Mouse (Mus musculus) forebrain, embryonic 14.5 days (tissue): ENCODE results near the gene Homer2. TPM values are rescaled to one million over a fixed set of nuclear protein-coding genes. Genes with fewer than 3 reads are reported as not detected.

Experiments used
- ATAC-seq: fragments of 200-750 bp; cut with Nextera tagmentation; 2 replicates; pipeline ENCODE4 v1.8.0; 2017; ENCODE audit warnings: mild to moderate bottlenecking, moderate library complexity
- DNase-seq: peaks from one replicate; pipeline ENCODE4 v3.0.0-alpha.2; 2015; ENCODE audit warnings: low spot score
- H3K27ac ChIP-seq: fragments of 300-500 bp; sonication (generic); 2 replicates; pipeline ENCODE4 v1.5.1; 2014; ENCODE audit warnings: low read depth, mild to moderate bottlenecking, control low read depth, low read length, moderate library complexity
- H3K27me3 ChIP-seq: fragments of 300-500 bp; sonication (generic); replicated peaks from 2 replicates; pipeline ENCODE4 v1.6.1; 2014; ENCODE audit warnings: low read length, control low read depth, mixed read lengths; ENCODE audit not compliant: control insufficient read depth, insufficient read depth
- H3K36me3 ChIP-seq: fragments of 300-500 bp; sonication (generic); 2 replicates; pipeline ENCODE4 v1.6.1; 2014; ENCODE audit warnings: low read length, control low read depth; ENCODE audit not compliant: control insufficient read depth, insufficient read depth
- H3K4me1 ChIP-seq: fragments of 300-500 bp; sonication (generic); 2 replicates; pipeline ENCODE4 v1.6.1; 2014; ENCODE audit warnings: antibody characterized with exemption, low read length, control low read depth; ENCODE audit not compliant: control insufficient read depth, insufficient read depth
- H3K4me2 ChIP-seq: fragments of 300-500 bp; sonication (generic); 2 replicates; pipeline ENCODE4 v1.6.1; 2014; ENCODE audit warnings: mild to moderate bottlenecking, control low read depth, low read length
- H3K4me3 ChIP-seq: fragments of 300-500 bp; sonication (generic); 2 replicates; pipeline ENCODE4 v1.5.1; 2014; ENCODE audit warnings: low read depth, low read length, control low read depth
- H3K9ac ChIP-seq: fragments of 300-500 bp; sonication (generic); 2 replicates; pipeline ENCODE4 v1.6.1; 2014; ENCODE audit warnings: mild to moderate bottlenecking, low read length, control low read depth, moderate library complexity
- H3K9me3 ChIP-seq: fragments of 300-500 bp; sonication (generic); replicated peaks from 2 replicates; pipeline ENCODE4 v1.6.1; 2016; ENCODE audit warnings: low read length, control low read depth, mixed read lengths; ENCODE audit not compliant: control insufficient read depth
- WGBS: fragments of 180-500 bp; shearing (Covaris S2); extraction: QIAGEN DNeasy Blood & Tissue Kit; methylation state at CpG from one replicate; pipeline ENCODE4 v1.1.7; 2014; 5-methylcytosine and 5-hydroxymethylcytosine counted together
- polyA plus RNA-seq: library from polyadenylated mRNA; unstranded; fragments of >200 nt; fragmentation: Nextera tagmentation; extraction: Ambion mirVana; gene quantifications from 2 replicates; pipeline ENCODE4 v1.2.1, GENCODE M21; 2014

The Homer2 gene
- polyA plus RNA-seq, 1 experiment from 2014 or later, result 16.6 TPM

GRCm38 (mm10) chr7:81596086-81596485, 111.2 kb downstream of the Homer2 start:
- no peak overlapping the region for H3K4me2 ChIP-seq
- H3K27ac ChIP-seq, result no peak overlapping the region
- H3K36me3 ChIP-seq, result peaks cover 71% of the 10 kb centered on the region
- no peaks in the 10 kb centered on the region for H3K4me1 ChIP-seq
- H3K27me3 ChIP-seq, result no peaks in the 10 kb centered on the region
- no peak overlapping the region for H3K4me3 ChIP-seq
- ATAC-seq, result no peak
- no peak for DNase-seq
- 89% methylated on average over 6 of the region's 6 CpGs for WGBS
- H3K9ac ChIP-seq, result no peak overlapping the region
- H3K9me3 ChIP-seq, result no peaks in the 10 kb centered on the region

- Histone ChIP-seq H3K4me2 (no peak overlapping the region), H3K4me3 (no peak overlapping the region), H3K9ac (no peak overlapping the region), H3K27ac (no peak overlapping the region), H3K27me3 (no peaks in the 10 kb centered on the region), H3K36me3 (peaks cover 81% of the 10 kb centered on the region), H3K4me1 (no peaks in the 10 kb centered on the region), H3K9me3 (no peaks in the 10 kb centered on the region)
- 90% methylated on average over 5 of the region's 5 CpGs for WGBS
- ATAC-seq (no peak), DNase-seq (no peak)
Measured at GRCm38 (mm10) chr7:81595056-81595455, 112.3 kb downstream of the Homer2 start.

- no peak overlapping the region for H3K27ac ChIP-seq
Measured at GRCm38 (mm10) chr7:81593387-81593786, 113.9 kb downstream of the Homer2 start.

GRCm38 (mm10) chr7:81592686-81593085, 114.6 kb downstream of the Homer2 start:
- Histone ChIP-seq H3K9me3 (no peaks in the 10 kb centered on the region), H3K9ac (no peak overlapping the region), H3K27me3 (no peaks in the 10 kb centered on the region), H3K4me1 (no peaks in the 10 kb centered on the region), H3K36me3 (peaks cover 79% of the 10 kb centered on the region), H3K4me3 (no peak overlapping the region), H3K4me2 (no peak overlapping the region), H3K27ac (no peak overlapping the region)
- WGBS, result 90% methylated on average over 9 of the region's 9 CpGs
- ATAC-seq, result no peak
- no peak for DNase-seq

More at GRCm38 (mm10) chr7:81593387-81593786, 113.9 kb downstream of the Homer2 start:
- no peaks in the 10 kb centered on the region for H3K9me3 ChIP-seq
- no peak for ATAC-seq
- H3K4me2 ChIP-seq, result no peak overlapping the region
- H3K4me3 ChIP-seq, result no peak overlapping the region
- no peaks in the 10 kb centered on the region for H3K4me1 ChIP-seq
- no peak overlapping the region for H3K9ac ChIP-seq
- H3K36me3 ChIP-seq, result peaks cover 84% of the 10 kb centered on the region
- no peak for DNase-seq
- no peaks in the 10 kb centered on the region for H3K27me3 ChIP-seq
- 92% methylated on average over 8 of the region's 8 CpGs for WGBS

GRCm38 (mm10) chr7:81587238-81587637, 120.1 kb downstream of the Homer2 start:
- no peaks in the 10 kb centered on the region for H3K27me3 ChIP-seq
- H3K9ac ChIP-seq, result no peak overlapping the region
- DNase-seq, result no peak
- WGBS, result 91% methylated on average over 4 of the region's 4 CpGs
- H3K4me2 ChIP-seq, result no peak overlapping the region
- H3K9me3 ChIP-seq, result no peaks in the 10 kb centered on the region
- no peaks in the 10 kb centered on the region for H3K4me1 ChIP-seq
- no peak overlapping the region for H3K4me3 ChIP-seq
- no peak for ATAC-seq
- no peak overlapping the region for H3K27ac ChIP-seq
- peaks cover 54% of the 10 kb centered on the region for H3K36me3 ChIP-seq

- Histone ChIP-seq H3K36me3 (peaks cover 35% of the 10 kb centered on the region), H3K9me3 (no peaks in the 10 kb centered on the region), H3K4me1 (no peaks in the 10 kb centered on the region), H3K4me2 (no peak overlapping the region), H3K27me3 (no peaks in the 10 kb centered on the region), H3K27ac (no peak overlapping the region), H3K4me3 (no peak overlapping the region), H3K9ac (no peak overlapping the region)
- 89% methylated on average over 7 of the region's 7 CpGs for WGBS
- DNase-seq, result no peak
- ATAC-seq, result no peak
Measured at GRCm38 (mm10) chr7:81585326-81585725, 122.0 kb downstream of the Homer2 start.

GRCm38 (mm10) chr7:81583512-81583911, 123.8 kb downstream of the Homer2 start:
- Histone ChIP-seq H3K27me3 (no peaks in the 10 kb centered on the region), H3K4me1 (no peaks in the 10 kb centered on the region), H3K9me3 (no peaks in the 10 kb centered on the region), H3K27ac (no peak overlapping the region), H3K9ac (no peak overlapping the region), H3K4me3 (no peak overlapping the region), H3K4me2 (no peak overlapping the region), H3K36me3 (peaks cover 33% of the 10 kb centered on the region)
- 70% methylated on average over 3 of the region's 3 CpGs for WGBS
- no peak for DNase-seq
- ATAC-seq, result no peak

- no peak overlapping the region for H3K4me3 ChIP-seq
- WGBS, result 96% methylated on average over 5 of the region's 5 CpGs
- peaks cover 26% of the 10 kb centered on the region; the same call in 1 of the 2 replicates for H3K36me3 ChIP-seq
- H3K27ac ChIP-seq, result no peak overlapping the region
- H3K9ac ChIP-seq, result no peak overlapping the region
- no peaks in the 10 kb centered on the region for H3K27me3 ChIP-seq
- no peaks in the 10 kb centered on the region for H3K4me1 ChIP-seq
- no peaks in the 10 kb centered on the region for H3K9me3 ChIP-seq
- DNase-seq, result no peak
- ATAC-seq, result no peak
- no peak overlapping the region for H3K4me2 ChIP-seq
Measured at GRCm38 (mm10) chr7:81579312-81579711, 128.0 kb downstream of the Homer2 start.

- no peaks in the 10 kb centered on the region for H3K27me3 ChIP-seq
- DNase-seq, result no peak
Measured at GRCm38 (mm10) chr7:81578413-81578812, 128.9 kb downstream of the Homer2 start.

More at GRCm38 (mm10) chr7:81578413-81578812, 128.9 kb downstream of the Homer2 start:
- no peak for ATAC-seq
- Histone ChIP-seq H3K27ac (no peak overlapping the region), H3K9me3 (no peaks in the 10 kb centered on the region), H3K36me3 (peaks cover 26% of the 10 kb centered on the region; the same call in 1 of the 2 replicates), H3K4me2 (no peak overlapping the region), H3K9ac (no peak overlapping the region), H3K4me1 (no peaks in the 10 kb centered on the region), H3K4me3 (no peak overlapping the region)
- WGBS, result 89% methylated on average over 7 of the region's 7 CpGs
